Mouse (Mus musculus): ENCODE measurements around the gene Fam155a. TPM values are rescaled to one million over a fixed set of nuclear protein-coding genes. Genes with fewer than 3 reads are reported as not detected.

Fam155a gene
- polyA plus RNA-seq, 1 experiment from 2014 or later = 0.16 TPM

- DNase-seq (no peak), ATAC-seq (ENCODE audit: low read depth) (no peak)
- no peak overlapping the region for H3K4me2 ChIP-seq
- no peaks in the 10 kb centered on the region for H3K27me3 ChIP-seq
- no peak overlapping the region for H3K4me3 ChIP-seq (replicated peaks)
- H3K9me3 ChIP-seq (replicated peaks) = no peaks in the 10 kb centered on the region
- no peak overlapping the region for H3K27ac ChIP-seq
- H3K36me3 ChIP-seq = no peaks in the 10 kb centered on the region
- WGBS (ENCODE audit: insufficient replicate concordance) = 71% methylated on average over 31 of the region's 31 CpGs
- no peaks in the 10 kb centered on the region for H3K4me1 ChIP-seq (replicated peaks)
- H3K9ac ChIP-seq = no peak overlapping the region
Measured at GRCm38 (mm10) chr8:9207505-9208051, 563.4 kb downstream of the Fam155a start.

- DNase-seq (no peak), ATAC-seq (ENCODE audit: low read depth) (no peak)
- Histone ChIP-seq H3K27me3 (no peaks in the 10 kb centered on the region), H3K4me2 (no peak overlapping the region), H3K27ac (no peak overlapping the region), H3K9me3 (replicated peaks) (no peaks in the 10 kb centered on the region), H3K36me3 (no peaks in the 10 kb centered on the region), H3K4me3 (replicated peaks) (no peak overlapping the region), H3K4me1 (replicated peaks) (no peaks in the 10 kb centered on the region), H3K9ac (no peak overlapping the region)
- WGBS (ENCODE audit: insufficient replicate concordance) = 60% methylated on average over 10 of the region's 10 CpGs
Measured at GRCm38 (mm10) chr8:9204345-9205067, 566.5 kb downstream of the Fam155a start.

- 50% methylated on average over 3 of the region's 3 CpGs for WGBS (ENCODE audit: insufficient replicate concordance)
Measured at GRCm38 (mm10) chr8:9200099-9200498, 570.9 kb downstream of the Fam155a start.

GRCm38 (mm10) chr8:9191682-9192081, 579.3 kb downstream of the Fam155a start:
- H3K4me3 ChIP-seq (replicated peaks) = no peak overlapping the region
- ATAC-seq (ENCODE audit: low read depth) = no peak
- DNase-seq = no peak
- H3K36me3 ChIP-seq = no peaks in the 10 kb centered on the region
- H3K4me2 ChIP-seq = no peak overlapping the region
- no peak overlapping the region for H3K9ac ChIP-seq
- 56% methylated on average over 3 of the region's 3 CpGs for WGBS (ENCODE audit: insufficient replicate concordance)
- no peaks in the 10 kb centered on the region for H3K27me3 ChIP-seq
- no peak overlapping the region for H3K27ac ChIP-seq
- no peaks in the 10 kb centered on the region for H3K9me3 ChIP-seq (replicated peaks)
- H3K4me1 ChIP-seq (replicated peaks) = no peaks in the 10 kb centered on the region

More at GRCm38 (mm10) chr8:9200099-9200498, 570.9 kb downstream of the Fam155a start:
- Histone ChIP-seq H3K9ac (no peak overlapping the region), H3K4me2 (no peak overlapping the region), H3K9me3 (replicated peaks) (no peaks in the 10 kb centered on the region), H3K36me3 (no peaks in the 10 kb centered on the region), H3K4me3 (replicated peaks) (no peak overlapping the region), H3K27me3 (no peaks in the 10 kb centered on the region), H3K4me1 (replicated peaks) (no peaks in the 10 kb centered on the region), H3K27ac (no peak overlapping the region)
- no peak for ATAC-seq (ENCODE audit: low read depth)
- DNase-seq = no peak

- Histone ChIP-seq H3K4me2 (no peak overlapping the region), H3K27me3 (no peaks in the 10 kb centered on the region), H3K9ac (no peak overlapping the region), H3K9me3 (replicated peaks) (no peaks in the 10 kb centered on the region), H3K4me3 (replicated peaks) (no peak overlapping the region), H3K36me3 (no peaks in the 10 kb centered on the region), H3K4me1 (replicated peaks) (no peaks in the 10 kb centered on the region), H3K27ac (no peak overlapping the region)
- DNase-seq = no peak
- ATAC-seq (ENCODE audit: low read depth) = no peak
- 35% methylated on average over 4 of the region's 4 CpGs for WGBS (ENCODE audit: insufficient replicate concordance)
Measured at GRCm38 (mm10) chr8:9188616-9189015, 582.3 kb downstream of the Fam155a start.

- no peaks in the 10 kb centered on the region for H3K9me3 ChIP-seq (replicated peaks)
- ATAC-seq (ENCODE audit: low read depth) = no peak
- no peaks in the 10 kb centered on the region for H3K27me3 ChIP-seq
- no peak for DNase-seq
- no peak overlapping the region for H3K4me3 ChIP-seq (replicated peaks)
- H3K36me3 ChIP-seq = no peaks in the 10 kb centered on the region
- no peak overlapping the region for H3K9ac ChIP-seq
- no peak overlapping the region for H3K4me2 ChIP-seq
- WGBS (ENCODE audit: insufficient replicate concordance) = 15% methylated on average over 2 of the region's 2 CpGs
- no peaks in the 10 kb centered on the region for H3K4me1 ChIP-seq (replicated peaks)
- H3K27ac ChIP-seq = no peak overlapping the region
Measured at GRCm38 (mm10) chr8:9185200-9185599, 585.8 kb downstream of the Fam155a start.

- WGBS (ENCODE audit: insufficient replicate concordance) = 70% methylated on average over 7 of the region's 7 CpGs
- DNase-seq = no peak
- Histone ChIP-seq H3K4me2 (no peak overlapping the region), H3K36me3 (no peaks in the 10 kb centered on the region), H3K9ac (no peak overlapping the region), H3K27me3 (no peaks in the 10 kb centered on the region), H3K27ac (no peak overlapping the region), H3K4me1 (replicated peaks) (no peaks in the 10 kb centered on the region), H3K4me3 (replicated peaks) (no peak overlapping the region), H3K9me3 (replicated peaks) (no peaks in the 10 kb centered on the region)
- ATAC-seq (ENCODE audit: low read depth) = no peak
Measured at GRCm38 (mm10) chr8:9182461-9182860, 588.5 kb downstream of the Fam155a start.

- Histone ChIP-seq H3K4me3 (replicated peaks) (no peak overlapping the region), H3K4me1 (replicated peaks) (no peaks in the 10 kb centered on the region), H3K36me3 (no peaks in the 10 kb centered on the region), H3K4me2 (no peak overlapping the region), H3K9ac (no peak overlapping the region), H3K27ac (no peak overlapping the region), H3K9me3 (replicated peaks) (no peaks in the 10 kb centered on the region), H3K27me3 (no peaks in the 10 kb centered on the region)
- WGBS (ENCODE audit: insufficient replicate concordance) = 66% methylated on average over 17 of the region's 17 CpGs
- ATAC-seq (ENCODE audit: low read depth) (no peak), DNase-seq (no peak)
Measured at GRCm38 (mm10) chr8:9180686-9181315, 590.2 kb downstream of the Fam155a start.

GRCm38 (mm10) chr8:9176974-9177373, 594.0 kb downstream of the Fam155a start:
- DNase-seq (no peak), ATAC-seq (ENCODE audit: low read depth) (no peak)
- Histone ChIP-seq H3K36me3 (no peaks in the 10 kb centered on the region), H3K9ac (no peak overlapping the region), H3K9me3 (replicated peaks) (no peaks in the 10 kb centered on the region), H3K27ac (no peak overlapping the region), H3K4me3 (replicated peaks) (no peak overlapping the region), H3K4me2 (no peak overlapping the region), H3K4me1 (replicated peaks) (no peaks in the 10 kb centered on the region), H3K27me3 (no peaks in the 10 kb centered on the region)
- WGBS (ENCODE audit: insufficient replicate concordance) = 65% methylated on average over 7 of the region's 7 CpGs

- Histone ChIP-seq H3K27me3 (no peaks in the 10 kb centered on the region), H3K4me3 (replicated peaks) (no peak overlapping the region), H3K27ac (no peak overlapping the region), H3K4me2 (no peak overlapping the region), H3K9me3 (replicated peaks) (no peaks in the 10 kb centered on the region), H3K36me3 (no peaks in the 10 kb centered on the region), H3K9ac (no peak overlapping the region), H3K4me1 (replicated peaks) (no peaks in the 10 kb centered on the region)
- ATAC-seq (ENCODE audit: low read depth) (no peak), DNase-seq (no peak)
- 27% methylated on average over 9 of the region's 9 CpGs for WGBS (ENCODE audit: insufficient replicate concordance)
Measured at GRCm38 (mm10) chr8:9174865-9175565, 595.9 kb downstream of the Fam155a start.

- Histone ChIP-seq H3K9me3 (replicated peaks) (no peaks in the 10 kb centered on the region), H3K36me3 (no peaks in the 10 kb centered on the region), H3K27me3 (no peaks in the 10 kb centered on the region), H3K4me2 (no peak overlapping the region), H3K9ac (no peak overlapping the region), H3K4me1 (replicated peaks) (no peaks in the 10 kb centered on the region), H3K27ac (no peak overlapping the region), H3K4me3 (replicated peaks) (no peak overlapping the region)
- no peak for DNase-seq
- no peak for ATAC-seq (ENCODE audit: low read depth)
- WGBS (ENCODE audit: insufficient replicate concordance) = 64% methylated on average over 5 of the region's 5 CpGs
Measured at GRCm38 (mm10) chr8:9171848-9172247, 599.1 kb downstream of the Fam155a start.

All from liver, embryonic 13.5 days (tissue).